Mouse (Mus musculus) forebrain, embryonic 13.5 days (tissue): ENCODE results near the gene Cd38. TPM values are rescaled to one million over a fixed set of nuclear protein-coding genes. Genes with fewer than 3 reads are reported as not detected.
"Not testable (repeated sequence)": the region's sequence is repeated elsewhere in the genome, so short reads cannot be mapped to it uniquely, and the experiment has no call there.

Experiments used
- ATAC-seq: fragments of 200-750 bp; cut with Nextera tagmentation; 2 replicates; pipeline ENCODE4 v1.8.0; 2017
- H3K27ac ChIP-seq: fragments of 300-500 bp; sonication (generic); 2 replicates; pipeline ENCODE4 v1.5.1; 2015; ENCODE audit warnings: inconsistent platforms, mild to moderate bottlenecking, moderate library complexity
- H3K27me3 ChIP-seq: fragments of 300-500 bp; sonication (generic); 2 replicates; pipeline ENCODE4 v1.6.1; 2015; ENCODE audit warnings: mild to moderate bottlenecking, inconsistent platforms
- H3K36me3 ChIP-seq: fragments of 300-500 bp; sonication (generic); 2 replicates; pipeline ENCODE4 v1.6.1; 2015; ENCODE audit warnings: mild to moderate bottlenecking, inconsistent platforms; ENCODE audit not compliant: poor library complexity, severe bottlenecking
- H3K4me1 ChIP-seq: fragments of 300-500 bp; sonication (generic); 2 replicates; pipeline ENCODE4 v1.6.1; 2015; ENCODE audit warnings: inconsistent platforms
- H3K4me2 ChIP-seq: fragments of 300-500 bp; sonication (generic); 2 replicates; pipeline ENCODE4 v1.6.1; 2015; ENCODE audit warnings: inconsistent platforms, mild to moderate bottlenecking, moderate library complexity
- H3K4me3 ChIP-seq: fragments of 300-500 bp; sonication (generic); 2 replicates; pipeline ENCODE4 v1.5.1; 2015; ENCODE audit warnings: mild to moderate bottlenecking, inconsistent platforms
- H3K9ac ChIP-seq: fragments of 300-500 bp; sonication (generic); 2 replicates; pipeline ENCODE4 v1.6.1; 2015; ENCODE audit warnings: mild to moderate bottlenecking, inconsistent platforms
- H3K9me3 ChIP-seq: fragments of 300-500 bp; sonication (generic); replicated peaks from 2 replicates; pipeline ENCODE4 v1.6.1; 2016; ENCODE audit warnings: inconsistent platforms
- WGBS: fragments of 180-500 bp; shearing (Covaris S2); methylation state at CpG from one replicate; pipeline ENCODE4 v1.1.7; 2015; 5-methylcytosine and 5-hydroxymethylcytosine counted together
- polyA plus RNA-seq: library from polyadenylated mRNA; unstranded; fragments of >200 nt; fragmentation: Nextera tagmentation; extraction: Ambion mirVana; gene quantifications from 2 replicates; pipeline ENCODE4 v1.2.1, GENCODE M21; 2015

Gene Cd38
- polyA plus RNA-seq, 1 experiment from 2014 or later: 2.5 TPM

DNA sequence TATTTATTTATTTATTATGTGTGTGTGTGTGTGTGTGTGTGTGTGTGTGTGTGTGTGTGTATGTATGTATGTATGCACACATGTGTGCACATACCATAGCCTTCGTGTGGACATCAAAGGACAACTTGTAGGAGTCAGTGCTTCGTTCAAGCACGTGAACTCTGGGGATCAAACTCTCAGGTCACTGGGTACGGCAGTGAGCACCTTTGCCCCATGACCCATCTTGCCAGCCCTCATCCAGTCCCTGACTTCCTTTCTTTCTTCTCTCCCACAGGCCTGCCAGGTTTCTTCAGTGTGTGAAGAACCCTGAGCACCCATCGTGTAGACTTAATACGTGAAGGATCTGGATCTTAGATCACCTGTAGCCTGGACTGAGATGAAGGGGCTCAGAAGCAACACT lies 41.7 kb downstream of the Cd38 start:
- Histone ChIP-seq H3K9me3 (no peaks in the 10 kb centered on the region), H3K9ac (no peak overlapping the region), H3K36me3 (no peaks in the 10 kb centered on the region), H3K4me2 (no peak overlapping the region), H3K27ac (no peak overlapping the region), H3K4me3 (no peak overlapping the region), H3K4me1 (no peaks in the 10 kb centered on the region), H3K27me3 (no peaks in the 10 kb centered on the region)
- ATAC-seq: no peak
- WGBS: 95% methylated on average over 6 of the region's 6 CpGs

DNA sequence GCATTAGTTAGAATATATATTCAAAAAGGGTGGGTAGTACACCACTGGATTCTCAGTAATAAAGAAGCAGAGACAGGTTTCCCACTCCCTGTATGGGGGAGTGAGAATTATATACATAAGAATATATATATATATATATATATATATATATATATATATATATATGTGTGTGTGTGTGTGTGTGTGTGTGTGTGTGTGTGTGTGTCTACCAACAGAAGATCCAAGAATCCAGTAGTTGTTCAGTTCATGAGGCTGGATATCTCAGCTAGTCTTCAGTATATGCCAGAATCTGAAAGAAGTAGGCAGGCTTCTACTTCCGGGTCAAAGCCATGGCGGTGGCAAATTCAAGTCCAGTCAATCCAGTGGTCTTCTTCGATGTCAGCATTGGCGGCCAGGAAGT lies 44.5 kb downstream of the Cd38 start, which contains the start of gene Gm7879:
Gene Gm7879 (plus strand): TSS at position 301 of the 400 bp plus-strand sequence.
- 98% methylated on average over 4 of the region's 4 CpGs for WGBS
- H3K27me3 ChIP-seq, H3K9ac ChIP-seq, H3K27ac ChIP-seq, H3K36me3 ChIP-seq, ATAC-seq, H3K9me3 ChIP-seq, H3K4me3 ChIP-seq, H3K4me1 ChIP-seq, H3K4me2 ChIP-seq: not testable (repeated sequence)

DNA sequence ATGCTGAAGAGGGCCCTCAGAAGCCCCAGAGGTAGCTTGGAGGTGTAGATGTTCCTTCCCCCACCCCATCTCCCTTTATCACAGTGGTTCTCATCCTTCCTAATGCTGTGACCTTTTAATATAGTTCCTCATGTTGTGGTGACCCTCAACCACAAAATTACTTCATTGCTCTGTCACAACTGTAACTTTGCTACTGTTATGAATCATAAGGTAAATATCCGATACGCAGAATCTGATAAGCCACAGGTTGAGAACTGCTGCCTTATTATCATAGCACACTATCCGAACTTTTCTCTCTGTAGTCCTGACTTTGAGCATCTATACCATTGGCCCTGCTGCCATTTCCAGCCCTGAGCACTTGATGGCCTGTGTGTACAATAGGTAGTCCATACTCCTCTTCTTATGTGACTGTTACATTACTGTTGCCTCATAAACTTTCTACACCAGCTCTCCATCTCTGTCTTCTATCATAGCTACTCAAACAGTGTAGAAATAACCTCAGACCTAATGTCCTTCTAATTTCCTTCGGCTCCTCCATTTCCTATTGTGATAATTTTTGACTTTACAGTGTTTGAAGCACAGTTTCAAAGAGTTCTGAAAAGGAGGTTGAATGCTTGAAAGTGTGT lies 47.0 kb downstream of the Cd38 start:
- H3K9me3 ChIP-seq: no peaks in the 10 kb centered on the region
- H3K36me3 ChIP-seq: no peaks in the 10 kb centered on the region
- WGBS: 97% methylated on average over 4 of the region's 4 CpGs
- no peak overlapping the region for H3K4me3 ChIP-seq
- no peaks in the 10 kb centered on the region for H3K4me1 ChIP-seq
- no peak overlapping the region for H3K9ac ChIP-seq
- H3K27ac ChIP-seq: no peak overlapping the region
- H3K4me2 ChIP-seq: no peak overlapping the region
- ATAC-seq: no peak
- no peaks in the 10 kb centered on the region for H3K27me3 ChIP-seq

DNA sequence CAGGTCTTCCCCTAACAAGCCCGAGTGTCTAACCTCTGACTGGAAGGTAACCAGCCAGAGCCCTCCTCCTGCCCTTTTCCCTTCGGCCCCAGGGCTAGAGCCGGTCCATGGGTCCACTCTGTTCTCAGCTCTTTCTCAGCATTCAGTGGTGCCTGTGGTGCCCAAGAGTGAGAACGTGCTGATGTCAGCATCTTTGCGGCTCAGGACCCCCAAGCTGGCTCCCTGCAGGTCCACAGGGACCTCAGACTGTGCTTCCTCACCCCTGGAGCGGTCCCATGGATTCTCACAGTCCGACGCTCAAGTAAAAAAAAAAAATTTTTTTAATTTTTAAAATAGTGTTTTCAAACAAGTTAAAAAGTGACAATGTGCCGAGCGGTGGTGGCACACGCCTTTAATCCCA lies 53.5 kb downstream of the Cd38 start:
- Histone ChIP-seq H3K36me3 (no peaks in the 10 kb centered on the region), H3K27ac (no peak overlapping the region), H3K4me1 (no peaks in the 10 kb centered on the region), H3K9me3 (no peaks in the 10 kb centered on the region), H3K4me2 (no peak overlapping the region), H3K4me3 (no peak overlapping the region), H3K27me3 (no peaks in the 10 kb centered on the region), H3K9ac (no peak overlapping the region)
- WGBS: 92% methylated on average over 11 of the region's 11 CpGs
- no peak for ATAC-seq

DNA sequence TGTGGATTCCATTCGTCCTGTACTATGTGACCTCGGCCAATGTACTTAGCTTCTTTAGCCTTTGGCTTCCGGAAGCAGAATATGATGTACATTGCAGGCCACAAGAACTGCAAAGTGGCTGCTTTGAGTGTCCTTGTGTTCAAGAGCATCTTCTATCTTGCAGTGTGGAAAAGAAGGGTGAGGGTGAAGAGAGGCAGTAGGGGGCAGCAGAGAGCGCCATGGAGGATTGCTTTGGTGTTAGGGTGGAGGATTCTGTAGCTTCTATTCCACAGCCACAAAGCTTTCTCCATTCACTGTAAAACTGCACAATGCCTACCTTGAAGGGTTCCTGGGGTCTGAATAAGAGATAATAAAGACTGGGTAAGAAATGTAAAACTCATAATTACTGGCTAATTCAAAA lies 55.6 kb downstream of the Cd38 start:
- H3K9ac ChIP-seq: no peak overlapping the region
- H3K27ac ChIP-seq: no peak overlapping the region
- ATAC-seq: no peak
- no peak overlapping the region for H3K4me2 ChIP-seq
- WGBS: 38% methylated on average over 4 of the region's 4 CpGs
- H3K9me3 ChIP-seq: no peaks in the 10 kb centered on the region
- H3K4me3 ChIP-seq: no peak overlapping the region
- no peaks in the 10 kb centered on the region for H3K27me3 ChIP-seq
- no peaks in the 10 kb centered on the region for H3K4me1 ChIP-seq
- H3K36me3 ChIP-seq: no peaks in the 10 kb centered on the region

DNA sequence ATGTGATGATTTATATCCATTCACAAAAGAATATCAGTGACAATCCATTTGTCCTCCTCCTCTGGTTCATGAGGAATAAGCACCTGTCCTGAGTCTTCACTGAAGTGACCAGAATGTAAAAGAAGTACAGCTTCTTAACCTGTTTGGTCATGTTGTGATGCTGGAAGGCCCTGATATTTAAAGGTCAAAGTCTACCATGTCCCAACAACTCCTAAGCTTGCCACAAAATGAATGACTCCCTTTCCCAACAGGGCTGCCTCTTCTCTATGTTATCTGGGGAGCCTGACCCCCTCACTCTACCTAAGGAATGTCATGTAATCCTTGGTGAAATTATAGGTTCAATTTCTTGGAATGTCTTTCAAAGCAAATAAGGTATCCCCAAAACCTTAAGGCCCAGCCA lies 59.4 kb downstream of the Cd38 start:
- no peak overlapping the region for H3K9ac ChIP-seq
- H3K27me3 ChIP-seq: no peaks in the 10 kb centered on the region
- H3K9me3 ChIP-seq: no peaks in the 10 kb centered on the region
- H3K4me1 ChIP-seq: no peaks in the 10 kb centered on the region
- H3K4me3 ChIP-seq: no peak overlapping the region
- H3K36me3 ChIP-seq: no peaks in the 10 kb centered on the region
- no peak for ATAC-seq
- H3K4me2 ChIP-seq: no peak overlapping the region
- no peak overlapping the region for H3K27ac ChIP-seq

DNA sequence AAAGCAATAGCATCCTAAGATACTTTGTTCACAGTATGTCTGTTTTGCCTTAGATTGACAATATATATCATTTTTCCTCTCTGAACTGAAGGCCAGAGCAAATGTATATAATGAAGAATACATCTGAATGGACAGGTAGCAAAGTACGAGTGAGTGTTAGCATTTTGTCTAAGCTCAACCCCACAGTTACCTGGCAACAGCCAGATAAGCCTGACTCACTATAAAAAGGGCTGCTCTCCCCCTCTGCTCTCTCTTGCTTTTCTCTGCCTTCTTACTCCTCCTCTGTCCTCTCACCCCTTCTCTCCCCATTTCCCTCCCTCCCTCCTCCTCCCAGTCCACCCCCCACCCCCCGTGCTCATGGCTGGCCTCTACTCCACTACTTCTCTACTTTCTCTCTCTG lies 64.9 kb downstream of the Cd38 start:
- H3K4me2 ChIP-seq: no peak overlapping the region
- H3K9ac ChIP-seq: no peak overlapping the region
- H3K4me1 ChIP-seq: no peaks in the 10 kb centered on the region
- no peaks in the 10 kb centered on the region for H3K9me3 ChIP-seq
- no peak overlapping the region for H3K4me3 ChIP-seq
- ATAC-seq: no peak
- no peaks in the 10 kb centered on the region for H3K36me3 ChIP-seq
- WGBS: 57% methylated on average over 2 of the region's 2 CpGs
- no peak overlapping the region for H3K27ac ChIP-seq
- no peaks in the 10 kb centered on the region for H3K27me3 ChIP-seq

DNA sequence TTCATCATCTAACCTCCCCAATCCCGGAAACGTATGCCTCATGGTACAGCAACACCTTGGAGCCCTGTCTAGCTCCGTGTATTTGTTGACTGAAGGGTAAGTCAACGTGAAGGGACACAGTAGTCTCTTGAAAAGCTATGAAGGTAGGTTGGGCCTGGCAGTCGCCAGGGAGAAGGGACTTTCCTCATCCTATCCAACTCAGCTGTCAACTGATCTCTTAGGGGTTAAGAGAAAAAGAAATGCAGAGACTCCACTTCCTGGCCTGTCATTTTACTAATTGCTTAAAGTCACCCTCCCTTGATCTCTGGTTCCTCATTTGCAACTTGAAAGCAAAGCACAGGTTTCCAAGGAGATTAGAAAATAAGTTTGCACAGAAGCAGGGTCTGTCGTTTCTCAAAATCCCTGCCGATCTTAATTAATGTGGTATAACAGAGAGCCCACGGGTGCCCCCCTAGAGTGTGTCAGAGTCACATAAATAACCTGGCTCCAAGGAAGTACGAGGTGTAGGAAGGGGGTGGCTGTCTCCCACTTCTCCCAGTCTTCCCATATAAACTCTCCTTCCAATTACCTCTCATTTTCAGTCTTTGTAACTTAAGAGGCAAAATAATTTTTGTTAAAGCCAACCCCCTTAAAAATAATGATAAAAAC lies 79.1 kb downstream of the Cd38 start:
- H3K4me3 ChIP-seq: no peak overlapping the region
- no peak overlapping the region for H3K27ac ChIP-seq
- 29% methylated on average over 9 of the region's 9 CpGs for WGBS
- H3K36me3 ChIP-seq: no peaks in the 10 kb centered on the region
- H3K4me2 ChIP-seq: peak overlapping the region; percentile 73
- no peak overlapping the region for H3K9ac ChIP-seq
- no peak for ATAC-seq
- H3K4me1 ChIP-seq: peaks cover 16% of the 10 kb centered on the region
- H3K27me3 ChIP-seq: peaks cover 3% of the 10 kb centered on the region; the same call in 1 of the 2 replicates
- H3K9me3 ChIP-seq: no peaks in the 10 kb centered on the region

DNA sequence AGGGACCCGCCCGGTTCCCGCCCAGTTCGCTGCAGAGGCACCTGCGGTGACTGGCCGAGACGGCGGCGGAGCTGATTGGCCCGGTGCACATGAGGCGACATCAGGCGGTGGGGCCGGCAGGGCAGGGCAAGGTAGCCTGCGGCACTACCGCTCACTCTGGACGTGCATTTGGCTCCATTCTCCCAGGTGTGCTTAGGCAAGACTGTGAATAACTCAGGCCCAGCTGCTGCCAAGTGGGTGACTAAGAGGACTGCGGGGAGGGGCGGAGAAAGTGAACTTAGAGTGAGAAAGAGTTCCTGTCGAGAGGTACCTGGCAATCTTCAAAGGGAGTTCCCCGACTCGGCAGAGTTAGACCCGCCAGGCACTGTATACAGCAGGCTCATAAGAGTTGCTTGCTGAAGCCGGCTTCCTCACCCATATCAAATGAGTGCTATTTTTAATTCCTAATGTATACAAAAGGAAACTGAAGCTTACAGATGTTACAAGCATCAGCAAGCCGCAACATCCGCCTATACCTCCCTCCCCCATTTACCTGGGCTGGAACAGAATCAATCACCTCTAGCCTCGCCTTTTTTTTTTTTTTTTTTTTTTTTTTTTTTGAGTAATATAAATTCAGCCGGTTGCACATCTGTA lies 79.9 kb downstream of the Cd38 start:
- Histone ChIP-seq H3K9me3 (no peaks in the 10 kb centered on the region), H3K4me1 (peaks cover 16% of the 10 kb centered on the region), H3K4me2 (peak overlapping the region; percentile 73), H3K27ac (no peak overlapping the region), H3K36me3 (no peaks in the 10 kb centered on the region), H3K4me3 (peak overlapping the region; percentile 38), H3K27me3 (peaks cover 3% of the 10 kb centered on the region; the same call in 1 of the 2 replicates), H3K9ac (peak overlapping the region; percentile 43; the same call in 1 of the 2 replicates)
- WGBS: 2% methylated on average over 27 of the region's 27 CpGs
- peak; percentile 87 for ATAC-seq

DNA sequence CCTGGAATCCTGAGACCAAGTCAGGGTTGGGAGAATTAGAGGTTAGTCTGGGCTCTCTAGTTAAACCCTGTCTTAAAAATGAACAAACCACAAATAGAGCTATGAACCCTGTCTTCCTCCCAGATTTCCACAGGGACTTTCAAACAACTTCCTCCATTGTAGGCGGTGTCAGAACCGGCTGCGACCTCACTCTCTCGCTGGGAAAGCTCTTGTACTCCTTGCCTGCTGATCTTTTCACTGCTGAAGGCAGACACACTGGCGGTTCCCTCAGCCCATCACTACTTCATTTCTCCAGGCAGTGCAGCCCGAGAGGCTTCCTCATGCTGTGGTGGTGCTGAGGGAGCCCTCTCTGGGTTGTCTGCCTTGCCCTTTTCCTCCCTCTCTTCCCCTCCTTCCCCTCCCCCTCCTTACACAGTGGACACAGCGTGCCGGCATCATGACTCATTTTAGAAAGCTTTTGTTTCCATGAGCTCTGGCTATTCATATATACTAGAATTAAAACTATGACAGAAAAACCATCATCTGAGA lies 80.5 kb downstream of the Cd38 start:
- Histone ChIP-seq H3K9ac (no peak overlapping the region), H3K4me3 (no peak overlapping the region), H3K36me3 (no peaks in the 10 kb centered on the region), H3K4me1 (peaks cover 16% of the 10 kb centered on the region), H3K27me3 (peaks cover 3% of the 10 kb centered on the region; the same call in 1 of the 2 replicates), H3K27ac (no peak overlapping the region), H3K4me2 (peak overlapping the region; percentile 73), H3K9me3 (no peaks in the 10 kb centered on the region)
- 0 out of 2 replicates have a peak, but pooled peaks have one; percentile 17 for ATAC-seq
- WGBS: 2% methylated on average over 8 of the region's 8 CpGs

DNA sequence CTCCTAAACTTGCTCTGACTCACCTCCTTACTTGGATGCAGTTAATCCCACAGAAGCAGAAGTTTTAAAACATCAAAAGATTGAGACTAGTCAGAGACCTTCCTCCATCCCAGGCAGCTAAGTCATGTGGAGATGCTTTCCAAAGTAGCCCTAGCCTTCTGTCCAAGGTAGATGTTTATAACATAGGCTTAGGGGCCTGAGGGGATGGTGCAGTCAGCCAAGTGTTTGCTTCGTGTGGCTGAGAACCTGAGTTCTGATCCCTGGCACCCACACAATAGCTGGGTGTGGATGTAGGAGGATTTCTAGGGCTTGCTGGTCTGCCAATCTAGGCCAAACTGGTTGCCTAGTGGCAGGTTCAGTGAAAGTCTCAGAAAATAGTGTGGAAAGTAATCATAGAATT lies 84.9 kb downstream of the Cd38 start:
- no peak overlapping the region for H3K9ac ChIP-seq
- no peak overlapping the region for H3K27ac ChIP-seq
- H3K9me3 ChIP-seq: no peaks in the 10 kb centered on the region
- H3K4me2 ChIP-seq: no peak overlapping the region
- H3K36me3 ChIP-seq: no peaks in the 10 kb centered on the region
- no peak for ATAC-seq
- peaks cover 3% of the 10 kb centered on the region; the same call in 1 of the 2 replicates for H3K27me3 ChIP-seq
- H3K4me3 ChIP-seq: no peak overlapping the region
- 63% methylated on average over 1 of the region's 1 CpGs for WGBS
- H3K4me1 ChIP-seq: peaks cover 6% of the 10 kb centered on the region

DNA sequence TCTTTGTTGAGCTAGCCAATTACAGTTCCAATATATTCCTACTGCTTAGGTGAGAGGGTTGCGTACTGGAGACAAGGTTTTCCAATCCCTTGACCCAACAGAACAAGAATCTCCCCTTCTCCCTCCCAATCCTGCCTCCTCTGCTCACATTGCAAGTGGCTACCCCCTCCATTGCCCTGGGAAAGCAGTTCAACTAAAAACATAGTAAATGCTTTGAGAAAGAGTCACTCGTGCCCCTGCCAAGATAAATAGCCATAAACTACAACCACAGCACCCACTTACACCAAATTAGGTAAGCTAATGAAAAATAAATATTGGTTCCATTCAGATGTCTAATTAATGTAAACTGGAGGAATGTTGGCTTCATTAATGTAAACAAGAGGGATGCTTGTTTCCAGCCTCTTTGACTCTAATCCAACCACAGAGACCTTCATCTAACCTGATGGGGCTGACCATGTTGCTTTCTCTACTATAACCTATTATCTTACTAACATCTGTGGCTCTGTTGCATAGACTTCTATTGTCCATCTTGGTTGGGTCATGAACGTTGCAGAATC lies 91.6 kb downstream of the Cd38 start:
- no peak overlapping the region for H3K4me2 ChIP-seq
- 86% methylated on average over 3 of the region's 3 CpGs for WGBS

More for the DNA sequence above, 91.6 kb downstream of the Cd38 start:
- H3K27me3 ChIP-seq: no peaks in the 10 kb centered on the region
- ATAC-seq: no peak
- no peaks in the 10 kb centered on the region for H3K36me3 ChIP-seq
- H3K27ac ChIP-seq: no peak overlapping the region
- H3K9me3 ChIP-seq: no peaks in the 10 kb centered on the region
- no peak overlapping the region for H3K9ac ChIP-seq
- H3K4me1 ChIP-seq: no peaks in the 10 kb centered on the region
- H3K4me3 ChIP-seq: no peak overlapping the region
